Mouse (Mus musculus) embryonic facial prominence, embryonic 11.5 days (tissue): ENCODE data around the gene Lmbr1l. TPM values are rescaled to one million over a fixed set of nuclear protein-coding genes. Genes with fewer than 3 reads are reported as not detected.

Experiments used
- polyA plus RNA-seq: library from polyadenylated mRNA; unstranded; fragments of >200 nt; fragmentation: Nextera tagmentation; extraction: Ambion mirVana; gene quantifications from 2 replicates; pipeline ENCODE4 v1.2.1, GENCODE M21; 2014

Gene Lmbr1l
- polyA plus RNA-seq, 1 experiment from 2014 or later: 3.9 TPM

Other genes starting within 250 kb of the Lmbr1l start
- gene Rnd1, start 240.8 kb downstream of the Lmbr1l start, polyA plus RNA-seq: 0.63 and 0.92 TPM in 2 replicates
- 1.3 TPM in 2 replicates for gene Ccdc65, start 210.0 kb downstream of the Lmbr1l start, polyA plus RNA-seq
- 18.9 and 21.0 TPM in 2 replicates for gene Fkbp11, start 190.0 kb downstream of the Lmbr1l start, polyA plus RNA-seq
- gene Arf3, start 155.0 kb downstream of the Lmbr1l start, polyA plus RNA-seq: 24.5 and 28.7 TPM in 2 replicates
- gene Wnt10b, start 140.1 kb downstream of the Lmbr1l start, polyA plus RNA-seq: 1.6 and 2.3 TPM in 2 replicates
- gene Wnt1, start 128.4 kb downstream of the Lmbr1l start, polyA plus RNA-seq: 0.28 and 0.33 TPM in 2 replicates
- gene Ddn, start 108.7 kb downstream of the Lmbr1l start, polyA plus RNA-seq: 0.26 and 0.27 TPM in 2 replicates
- 69.8 and 73.1 TPM in 2 replicates for gene Prkag1, start 86.7 kb downstream of the Lmbr1l start, polyA plus RNA-seq
- 11.6 and 12.0 TPM in 2 replicates for gene Kmt2d, start 47.0 kb downstream of the Lmbr1l start, polyA plus RNA-seq
- gene Rhebl1, start 23.7 kb downstream of the Lmbr1l start, polyA plus RNA-seq: 16.7 and 17.0 TPM in 2 replicates
- gene Dhh, start 19.7 kb downstream of the Lmbr1l start, polyA plus RNA-seq: 0.76 and 1.3 TPM in 2 replicates
- gene Tuba1b, start 16.3 kb upstream of the Lmbr1l start, polyA plus RNA-seq: 2,291 and 2,381 TPM in 2 replicates
- gene Gm49450, start 35.3 kb upstream of the Lmbr1l start, polyA plus RNA-seq: not detected in 2 replicates
- gene Tuba1a, start 35.5 kb upstream of the Lmbr1l start, polyA plus RNA-seq: 3,177 and 3,658 TPM in 2 replicates
- 132 and 138 TPM in 2 replicates for gene Tuba1c, start 111.7 kb upstream of the Lmbr1l start, polyA plus RNA-seq
- gene Prph, start 136.9 kb upstream of the Lmbr1l start, polyA plus RNA-seq: 17.1 and 20.6 TPM in 2 replicates
- 20.6 and 23.8 TPM in 2 replicates for gene Troap, start 156.3 kb upstream of the Lmbr1l start, polyA plus RNA-seq
- 1.0 and 1.1 TPM in 2 replicates for gene C1ql4, start 169.6 kb upstream of the Lmbr1l start, polyA plus RNA-seq
- 0.18 and 0.56 TPM in 2 replicates for gene Dnajc22, start 174.9 kb upstream of the Lmbr1l start, polyA plus RNA-seq
- gene Spats2, start 207.7 kb upstream of the Lmbr1l start, polyA plus RNA-seq: 59.6 and 68.5 TPM in 2 replicates